Mouse (Mus musculus) midbrain, embryonic 10.5 days (tissue): ENCODE measurements around the gene Nsrp1. TPM values are rescaled to one million over a fixed set of nuclear protein-coding genes. Genes with fewer than 3 reads are reported as not detected.

Experiments used
- DNase-seq: peaks from one replicate; pipeline ENCODE4 v3.0.0-alpha.2; 2017; ENCODE audit warnings: low spot score
- H3K27ac ChIP-seq: fragments of 300-500 bp; sonication (generic); replicated peaks from 2 replicates; pipeline ENCODE4 v1.5.1; 2016; ENCODE audit warnings: mild to moderate bottlenecking
- H3K27me3 ChIP-seq: fragments of 300-500 bp; sonication (generic); 2 replicates; pipeline ENCODE4 v1.6.1; 2016; ENCODE audit warnings: low read depth, mild to moderate bottlenecking; ENCODE audit not compliant: poor library complexity, severe bottlenecking
- H3K36me3 ChIP-seq: fragments of 300-500 bp; sonication (generic); 2 replicates; pipeline ENCODE4 v1.6.1; 2016; ENCODE audit warnings: mild to moderate bottlenecking, moderate library complexity
- H3K4me1 ChIP-seq: fragments of 300-500 bp; sonication (generic); 2 replicates; pipeline ENCODE4 v1.6.1; 2016
- H3K4me3 ChIP-seq: fragments of 300-500 bp; sonication (generic); 2 replicates; pipeline ENCODE4 v1.5.1; 2016; ENCODE audit warnings: mild to moderate bottlenecking, moderate library complexity
- H3K9me3 ChIP-seq: fragments of 300-500 bp; sonication (generic); replicated peaks from 2 replicates; pipeline ENCODE4 v1.6.1; 2016; ENCODE audit warnings: mild to moderate bottlenecking
- WGBS: fragments of 180-500 bp; shearing (Covaris S2); methylation state at CpG from one replicate; pipeline ENCODE4 v1.1.7; 2016; 5-methylcytosine and 5-hydroxymethylcytosine counted together
- polyA plus RNA-seq: library from polyadenylated mRNA; unstranded; fragments of >200 nt; fragmentation: Nextera tagmentation; extraction: Ambion mirVana; gene quantifications from 2 replicates; pipeline ENCODE4 v1.2.1, GENCODE M21; 2016

Gene Nsrp1
- polyA plus RNA-seq, 1 experiment from 2014 or later = 52.4 TPM

- no peak for DNase-seq
- no peaks in the 10 kb centered on the region for H3K9me3 ChIP-seq
- no peaks in the 10 kb centered on the region for H3K27me3 ChIP-seq
- H3K36me3 ChIP-seq = no peaks in the 10 kb centered on the region
- H3K4me1 ChIP-seq = no peaks in the 10 kb centered on the region
- no peak overlapping the region for H3K4me3 ChIP-seq
- no peak overlapping the region for H3K27ac ChIP-seq
- 96% methylated on average over 3 of the region's 3 CpGs for WGBS
Measured at GRCm38 (mm10) chr11:77028157-77028556, 50.1 kb downstream of the Nsrp1 start.

GRCm38 (mm10) chr11:77026559-77026958 lies 51.7 kb downstream of the Nsrp1 start:
- WGBS = 72% methylated on average over 3 of the region's 3 CpGs
- Histone ChIP-seq H3K4me1 (no peaks in the 10 kb centered on the region), H3K4me3 (no peak overlapping the region), H3K27me3 (no peaks in the 10 kb centered on the region), H3K36me3 (no peaks in the 10 kb centered on the region), H3K27ac (no peak overlapping the region), H3K9me3 (no peaks in the 10 kb centered on the region)
- DNase-seq = no peak

- no peak for DNase-seq
- Histone ChIP-seq H3K4me1 (0 out of 2 replicates have a peak, but pooled peaks cover 3% of the 10 kb centered on the region), H3K36me3 (no peaks in the 10 kb centered on the region), H3K27ac (no peak overlapping the region), H3K4me3 (no peak overlapping the region), H3K9me3 (no peaks in the 10 kb centered on the region), H3K27me3 (no peaks in the 10 kb centered on the region)
- 84% methylated on average over 9 of the region's 9 CpGs for whole genome bisulfite sequencing
Measured at GRCm38 (mm10) chr11:77021749-77022396, 56.4 kb downstream of the Nsrp1 start.

GRCm38 (mm10) chr11:77019539-77019938 lies 58.7 kb downstream of the Nsrp1 start:
- WGBS = 76% methylated on average over 8 of the region's 8 CpGs
- H3K9me3 ChIP-seq = no peaks in the 10 kb centered on the region
- H3K36me3 ChIP-seq = no peaks in the 10 kb centered on the region
- no peak overlapping the region for H3K4me3 ChIP-seq
- H3K4me1 ChIP-seq = 0 out of 2 replicates have a peak, but pooled peaks cover 3% of the 10 kb centered on the region
- H3K27me3 ChIP-seq = no peaks in the 10 kb centered on the region
- no peak for DNase-seq
- no peak overlapping the region for H3K27ac ChIP-seq

- 85% methylated on average over 11 of the region's 11 CpGs for WGBS
- H3K27ac ChIP-seq = no peak overlapping the region
- DNase-seq = no peak
- no peak overlapping the region for H3K4me3 ChIP-seq
- H3K27me3 ChIP-seq = no peaks in the 10 kb centered on the region
- no peaks in the 10 kb centered on the region for H3K9me3 ChIP-seq
- H3K36me3 ChIP-seq = no peaks in the 10 kb centered on the region
- H3K4me1 ChIP-seq = peaks cover 3% of the 10 kb centered on the region; the same call in 1 of the 2 replicates
Measured at GRCm38 (mm10) chr11:77018046-77018445, 60.2 kb downstream of the Nsrp1 start.

GRCm38 (mm10) chr11:77010762-77011475 lies 67.3 kb downstream of the Nsrp1 start:
- H3K9me3 ChIP-seq = no peaks in the 10 kb centered on the region
- no peaks in the 10 kb centered on the region; the same call in 1 of the 2 replicates for H3K4me1 ChIP-seq
- H3K27ac ChIP-seq = no peak overlapping the region
- H3K4me3 ChIP-seq = no peak overlapping the region
- 86% methylated on average over 10 of the region's 10 CpGs for WGBS
- H3K36me3 ChIP-seq = no peaks in the 10 kb centered on the region
- DNase-seq = no peak
- H3K27me3 ChIP-seq = no peaks in the 10 kb centered on the region

- Histone ChIP-seq H3K4me1 (no peaks in the 10 kb centered on the region; the same call in 1 of the 2 replicates), H3K4me3 (no peak overlapping the region), H3K9me3 (no peaks in the 10 kb centered on the region), H3K36me3 (no peaks in the 10 kb centered on the region), H3K27ac (no peak overlapping the region), H3K27me3 (no peaks in the 10 kb centered on the region)
- DNase-seq = no peak
- 81% methylated on average over 16 of the region's 16 CpGs for WGBS
Measured at GRCm38 (mm10) chr11:77009069-77010025, 68.9 kb downstream of the Nsrp1 start.

GRCm38 (mm10) chr11:77006616-77007015 lies 71.6 kb downstream of the Nsrp1 start:
- H3K27me3 ChIP-seq = peaks cover 14% of the 10 kb centered on the region
- no peaks in the 10 kb centered on the region for H3K4me1 ChIP-seq
- H3K27ac ChIP-seq = no peak overlapping the region
- no peaks in the 10 kb centered on the region for H3K36me3 ChIP-seq
- WGBS = 56% methylated on average over 6 of the region's 6 CpGs
- H3K9me3 ChIP-seq = no peaks in the 10 kb centered on the region
- DNase-seq = no peak
- no peak overlapping the region for H3K4me3 ChIP-seq

GRCm38 (mm10) chr11:77005881-77006280 lies 72.4 kb downstream of the Nsrp1 start:
- 61% methylated on average over 4 of the region's 4 CpGs for WGBS

GRCm38 (mm10) chr11:77002361-77002760 lies 75.9 kb downstream of the Nsrp1 start:
- DNase-seq = no peak
- Histone ChIP-seq H3K4me3 (no peak overlapping the region), H3K4me1 (peaks cover 17% of the 10 kb centered on the region), H3K9me3 (no peaks in the 10 kb centered on the region), H3K27ac (no peak overlapping the region), H3K36me3 (no peaks in the 10 kb centered on the region), H3K27me3 (peaks cover 57% of the 10 kb centered on the region)
- WGBS = 83% methylated on average over 1 of the region's 1 CpGs

More at GRCm38 (mm10) chr11:77005881-77006280, 72.4 kb downstream of the Nsrp1 start:
- H3K36me3 ChIP-seq = no peaks in the 10 kb centered on the region
- peaks cover 22% of the 10 kb centered on the region for H3K27me3 ChIP-seq
- H3K27ac ChIP-seq = no peak overlapping the region
- no peak for DNase-seq
- no peaks in the 10 kb centered on the region for H3K9me3 ChIP-seq
- no peak overlapping the region for H3K4me3 ChIP-seq
- H3K4me1 ChIP-seq = no peaks in the 10 kb centered on the region

- WGBS = 57% methylated on average over 5 of the region's 5 CpGs
- H3K36me3 ChIP-seq = no peaks in the 10 kb centered on the region
- peaks cover 32% of the 10 kb centered on the region for H3K4me1 ChIP-seq
- H3K4me3 ChIP-seq = no peak overlapping the region
- no peak for DNase-seq
- H3K27me3 ChIP-seq = peaks cover 73% of the 10 kb centered on the region
- no peaks in the 10 kb centered on the region for H3K9me3 ChIP-seq
- H3K27ac ChIP-seq = no peak overlapping the region
Measured at GRCm38 (mm10) chr11:77000741-77001140, 77.5 kb downstream of the Nsrp1 start.

GRCm38 (mm10) chr11:76998705-76999226 lies 79.5 kb downstream of the Nsrp1 start:
- peaks cover 79% of the 10 kb centered on the region for H3K27me3 ChIP-seq
- H3K36me3 ChIP-seq = no peaks in the 10 kb centered on the region
- peak overlapping the region; percentile 58 for H3K4me3 ChIP-seq
- peak; percentile 54 for DNase-seq
- no peak overlapping the region for H3K27ac ChIP-seq
- WGBS = 12% methylated on average over 24 of the region's 24 CpGs
- peaks cover 34% of the 10 kb centered on the region for H3K4me1 ChIP-seq
- H3K9me3 ChIP-seq = no peaks in the 10 kb centered on the region
